Mouse (Mus musculus) right cerebral cortex, postnatal 10 days (tissue): ENCODE data around the gene Zfyve26.
"Not testable (repeated sequence)": the region's sequence is repeated elsewhere in the genome, so short reads cannot be mapped to it uniquely, and the experiment has no call there.

Experiments
- DNase-seq, 2 experiments: peaks; one replicate each; pipeline ENCODE4 v3.0.0; 2021; ENCODE audit warnings: low spot score in 2 of 2

Zfyve26 gene

DNA sequence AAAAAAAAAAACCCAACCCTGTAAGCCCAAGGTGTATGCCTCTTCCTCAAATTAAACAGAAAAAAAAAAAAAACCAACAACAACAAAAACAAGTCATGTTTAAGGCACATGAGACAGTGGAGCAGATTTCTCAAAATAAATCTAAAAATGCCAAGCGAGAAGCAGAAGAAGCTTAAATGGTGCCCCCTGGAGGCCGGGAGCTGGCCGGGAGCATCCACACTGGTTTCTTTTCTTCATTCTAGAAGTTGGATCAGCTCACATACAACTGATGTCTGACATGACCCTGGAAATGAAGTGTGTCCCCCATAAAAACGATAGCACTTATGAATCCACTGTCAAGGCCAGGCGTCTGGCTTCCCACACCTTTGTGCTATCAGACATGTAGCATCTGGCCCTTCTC lies 35.1 kb downstream of the Zfyve26 start:
- peak in 1 of 2 experiments; percentile 50 for DNase-seq

DNA sequence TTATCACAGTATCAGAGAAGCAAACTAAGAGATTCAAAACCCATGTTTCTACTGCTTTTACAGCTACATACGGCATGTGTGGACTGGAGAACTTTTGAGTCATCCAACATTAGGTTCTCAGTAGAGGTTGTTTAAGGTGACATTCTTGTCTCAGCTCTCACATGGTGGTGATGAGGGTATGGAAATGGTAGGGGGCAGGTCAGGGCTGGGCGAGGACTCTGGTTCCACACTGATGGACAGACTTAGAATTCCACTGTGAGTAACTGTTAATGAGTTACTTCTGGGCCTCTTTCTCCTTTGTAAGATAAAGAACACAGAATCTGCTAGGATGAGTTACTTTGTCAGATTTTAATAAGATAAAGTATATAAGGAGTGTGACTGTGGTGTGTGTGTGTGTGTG lies 36.0 kb downstream of the Zfyve26 start:
- DNase-seq: no peak

DNA sequence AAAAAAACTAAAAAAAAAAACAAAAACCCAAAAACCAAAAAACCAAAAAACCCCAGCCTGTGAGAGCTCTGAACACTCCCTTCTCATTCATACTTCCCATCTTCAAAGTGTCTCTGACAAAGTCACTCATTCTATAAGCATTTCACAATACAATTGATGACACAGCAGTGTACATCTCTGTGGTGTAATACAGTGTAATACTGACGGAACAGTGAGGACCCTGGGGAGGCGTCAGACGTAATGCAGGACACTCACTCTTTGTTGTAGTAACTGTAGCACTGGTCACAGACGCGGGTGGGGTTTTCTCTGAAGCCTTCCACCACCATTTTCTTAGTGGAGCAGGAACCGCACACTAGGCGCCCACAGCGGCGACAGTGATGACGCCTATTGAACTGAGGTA lies 41.1 kb downstream of the Zfyve26 start:
- no peak for DNase-seq

DNA sequence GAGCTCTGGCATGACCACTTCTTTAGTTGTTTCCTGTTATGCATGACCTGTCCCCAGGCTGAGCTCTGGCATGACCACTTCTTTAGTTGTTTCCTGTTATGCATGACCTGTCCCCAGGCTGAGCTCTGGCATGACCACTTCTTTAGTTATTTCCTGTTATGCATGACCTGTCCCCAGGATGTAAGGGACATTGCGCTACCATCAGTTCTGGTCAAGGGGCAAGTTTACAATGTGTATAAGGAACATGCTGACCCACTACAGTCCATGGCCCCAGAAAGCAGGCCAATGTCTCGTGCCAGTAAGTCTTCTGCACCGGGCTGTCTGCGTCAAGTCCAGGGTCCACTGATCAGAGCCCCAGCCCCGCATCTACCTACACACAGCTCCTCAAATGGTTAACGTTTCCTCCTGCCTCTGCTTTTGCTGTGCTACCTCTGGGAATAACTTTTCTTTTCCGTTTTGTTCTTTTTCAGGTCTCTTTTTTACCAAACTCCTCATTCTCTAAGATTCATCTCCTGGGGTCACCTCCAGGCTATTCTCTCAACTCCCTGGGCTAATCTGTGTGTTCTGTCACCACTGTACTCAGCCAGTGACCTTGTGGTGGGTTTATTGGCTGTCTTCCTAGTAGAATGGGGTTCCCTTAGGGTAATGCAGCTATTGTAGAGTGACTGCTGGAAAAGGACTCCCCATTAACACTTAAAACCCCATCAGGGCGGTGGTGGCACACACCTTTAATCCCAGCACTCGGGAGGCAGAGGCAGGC lies 42.6 kb downstream of the Zfyve26 start:
- no peak for DNase-seq

GRCm38 (mm10) chr12:79248110-79248509 lies 48.0 kb downstream of the Zfyve26 start:
- DNase-seq: no peak

GRCm38 (mm10) chr12:79242921-79243320 lies 53.2 kb downstream of the Zfyve26 start:
- no peak for DNase-seq

DNA sequence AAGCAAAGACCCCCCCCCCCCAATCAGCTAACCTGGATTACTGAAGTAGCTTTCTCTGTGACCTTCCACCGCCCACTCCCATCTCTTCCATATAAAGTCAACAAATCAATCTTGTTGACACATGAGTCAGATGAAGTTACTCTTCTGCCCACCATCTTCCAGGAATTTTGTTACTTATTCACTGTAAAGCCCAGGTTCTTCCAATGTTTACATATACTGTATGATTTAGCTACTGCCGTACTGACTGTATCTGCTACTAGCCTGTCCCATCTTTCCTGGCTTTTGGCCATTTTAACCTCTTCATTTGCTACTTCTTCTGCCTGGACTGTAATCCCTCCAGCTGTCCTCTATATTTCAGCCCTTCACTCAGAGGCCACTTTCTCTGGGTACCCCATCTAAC lies 54.1 kb downstream of the Zfyve26 start:
- no peak for DNase-seq

GRCm38 (mm10) chr12:79235485-79236080 lies 60.5 kb downstream of the Zfyve26 start:
- no peak for DNase-seq

GRCm38 (mm10) chr12:79217511-79217910 lies 78.6 kb downstream of the Zfyve26 start:
- DNase-seq: no peak

GRCm38 (mm10) chr12:79211447-79211846 lies 84.7 kb downstream of the Zfyve26 start:
- no peak for DNase-seq

DNA sequence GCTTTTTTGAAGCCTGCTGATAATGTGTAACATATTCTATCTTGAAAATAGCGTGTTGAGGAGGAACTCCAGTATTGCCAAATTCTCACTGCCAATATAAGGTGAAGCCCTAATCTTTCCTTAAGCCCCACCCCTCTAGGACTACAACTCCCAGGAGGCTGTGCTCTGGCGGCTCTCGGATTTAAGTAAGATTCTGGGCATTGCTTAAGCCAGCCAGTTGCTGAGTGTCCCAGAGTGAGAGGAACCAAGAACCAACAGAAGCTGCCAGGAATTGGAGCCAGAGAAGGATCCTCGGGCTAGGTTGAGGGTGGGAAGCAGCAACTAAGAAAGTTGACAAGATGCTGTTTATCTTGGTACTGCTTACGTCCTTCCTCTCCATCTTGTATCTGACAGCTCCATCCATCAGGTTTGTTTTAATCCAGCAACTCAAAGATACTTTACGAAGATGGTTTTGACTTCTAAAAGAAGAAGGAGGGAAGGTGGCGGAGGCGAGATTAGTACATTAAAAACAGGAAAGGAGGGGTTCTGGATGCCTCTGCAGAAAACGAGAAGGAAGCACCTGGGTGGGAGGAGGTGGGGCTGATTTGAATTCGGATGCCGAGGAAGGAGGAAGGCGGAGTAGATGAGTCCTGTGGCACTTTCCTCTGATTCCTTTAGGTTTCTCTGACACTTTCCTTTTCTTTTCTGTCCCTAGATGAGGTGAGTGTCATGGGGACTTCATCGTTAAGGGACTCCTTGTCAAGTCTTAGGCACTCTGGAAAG lies 87.2 kb downstream of the Zfyve26 start, which contains the start of gene Rdh12:
Rdh12 (plus strand) TSS at position 212 of the 762 bp plus-strand sequence.
- DNase-seq: peak; percentile 46 to 49

GRCm38 (mm10) chr12:79201882-79202281 lies 94.2 kb downstream of the Zfyve26 start:
- no peak for DNase-seq

DNA sequence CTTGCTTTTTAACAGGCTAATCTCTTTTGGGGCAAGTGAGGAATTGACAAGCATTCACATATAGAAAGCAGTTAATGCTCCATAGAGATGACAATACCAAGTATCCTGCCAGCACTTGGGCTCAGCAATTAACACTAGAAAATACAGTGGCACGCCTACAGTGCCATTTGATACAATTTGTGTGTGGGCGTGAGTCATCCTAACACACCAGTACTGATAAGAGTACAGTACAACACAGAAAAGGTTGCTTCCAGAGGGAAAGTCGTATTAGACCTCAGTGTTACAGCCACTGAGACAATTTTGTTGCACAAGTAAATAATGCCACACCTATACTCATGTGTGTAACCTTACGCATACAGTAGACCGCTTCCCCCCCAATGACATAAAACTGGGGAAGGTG lies 99.0 kb downstream of the Zfyve26 start:
- DNase-seq: no peak

- peak; percentile 65 to 74 for DNase-seq
Observed at GRCm38 (mm10) chr12:79193441-79193840, 102.7 kb downstream of the Zfyve26 start.

- DNase-seq: no peak
Observed at GRCm38 (mm10) chr12:79192193-79192592, 103.9 kb downstream of the Zfyve26 start, which contains the start of gene Rdh11. Gene Rdh11 (minus strand): TSS chr12:79192293.

- DNase-seq: peak; percentile 85 to 87
Observed at GRCm38 (mm10) chr12:79191701-79192100, 104.4 kb downstream of the Zfyve26 start.

GRCm38 (mm10) chr12:79190931-79191673 lies 105.0 kb downstream of the Zfyve26 start:
- peak; percentile 81 to 91 for DNase-seq

- not testable (repeated sequence) for DNase-seq
Observed at GRCm38 (mm10) chr12:79185160-79185559, 110.9 kb downstream of the Zfyve26 start.
